Mouse (Mus musculus) kidney, adult 2 months (tissue): Measurements from ENCODE around the gene Foxp3. TPM values are rescaled to one million over a fixed set of nuclear protein-coding genes. Genes with fewer than 3 reads are reported as not detected.

ENCODE experiments used
- DNase-seq: peaks from one replicate; pipeline ENCODE4 v3.0.0; 2021
- H3K27ac ChIP-seq: fragments of 200-500 bp; 2 replicates; pipeline ENCODE4 v1.5.1; 2012; ENCODE audit warnings: low read depth, low read length, control low read depth, inconsistent platforms; ENCODE audit not compliant: insufficient read depth
- H3K27me3 ChIP-seq: fragments of 200-500 bp; replicated peaks from 2 replicates; pipeline ENCODE4 v1.6.1; 2012; ENCODE audit warnings: mild to moderate bottlenecking, moderate library complexity, low read length, inconsistent platforms; ENCODE audit not compliant: control insufficient read depth, insufficient read depth
- H3K36me3 ChIP-seq: fragments of 200-500 bp; 2 replicates; pipeline ENCODE4 v1.6.1; 2012; ENCODE audit warnings: mild to moderate bottlenecking, moderate library complexity, low read length, inconsistent platforms; ENCODE audit not compliant: control insufficient read depth, insufficient read depth
- H3K4me1 ChIP-seq: fragments of 200-500 bp; 2 replicates; pipeline ENCODE4 v1.6.1; 2011; ENCODE audit warnings: low read length; ENCODE audit not compliant: control insufficient read depth, insufficient read depth
- H3K4me3 ChIP-seq: fragments of 200-500 bp; 2 replicates; pipeline ENCODE4 v1.5.1; 2011; ENCODE audit warnings: mild to moderate bottlenecking, low read depth, low read length, control low read depth; ENCODE audit not compliant: insufficient read depth
- CTCF ChIP-seq: fragments of 200-500 bp; conservative IDR thresholded peaks from 2 replicates; pipeline ENCODE4 v1.5.1; 2011; ENCODE audit warnings: low read depth, mild to moderate bottlenecking, control low read depth, low read length, moderate library complexity, mixed read lengths; ENCODE audit not compliant: insufficient read depth, insufficient read length
- POLR2A ChIP-seq: fragments of 200-500 bp; IDR thresholded peaks from one replicate; pipeline ENCODE4 v1.6.1; 2011; ENCODE audit warnings: low read depth, low read length, control low read depth
- WGBS: fragments of 180-500 bp; shearing (Covaris S2); methylation state at CpG from one replicate; pipeline ENCODE4 v1.1.7; 2018; 5-methylcytosine and 5-hydroxymethylcytosine counted together
- polyA plus RNA-seq: library from polyadenylated mRNA; depleted of rRNA; stranded (reverse); fragments of >200 nt; gene quantifications from 2 replicates; pipeline ENCODE4 v1.2.3, GENCODE M21; 2012

The Foxp3 gene
- polyA plus RNA-seq, 1 experiment, result 0.92 TPM

GRCm38 (mm10) chrX:7595371-7595770, 21.9 kb downstream of the Foxp3 start:
- Histone ChIP-seq H3K4me3 (no peak overlapping the region), H3K36me3 (no peaks in the 10 kb centered on the region; the same call in 1 of the 2 replicates), H3K27ac (no peak overlapping the region), H3K4me1 (no peaks in the 10 kb centered on the region; the same call in 1 of the 2 replicates), H3K27me3 (no peaks in the 10 kb centered on the region)
- TF ChIP-seq CTCF (no peak), POLR2A (no peak)
- no peak for DNase-seq
- WGBS, result 86% methylated on average over 9 of the region's 9 CpGs

GRCm38 (mm10) chrX:7604004-7604403, 30.6 kb downstream of the Foxp3 start:
- WGBS, result 74% methylated on average over 7 of the region's 7 CpGs
- no peaks in the 10 kb centered on the region; the same call in 1 of the 2 replicates for H3K36me3 ChIP-seq
- peak; percentile 2 for DNase-seq
- no peak overlapping the region for H3K4me3 ChIP-seq
- H3K4me1 ChIP-seq, result peaks cover 4% of the 10 kb centered on the region; the same call in 1 of the 2 replicates
- TF ChIP-seq CTCF (no peak), POLR2A (no peak)
- no peak overlapping the region for H3K27ac ChIP-seq
- no peaks in the 10 kb centered on the region for H3K27me3 ChIP-seq

GRCm38 (mm10) chrX:7604879-7605574, 31.6 kb downstream of the Foxp3 start, which contains the start of gene Ccdc22:
Ccdc22 (minus strand) TSS chrX:7605517.
- no peak within 1 kb of the TSS for H3K27ac ChIP-seq
- peaks cover 4% of the 10 kb centered on the region; the same call in 1 of the 2 replicates for H3K4me1 ChIP-seq
- WGBS, result under 1% methylated on average over 28 of the region's 28 CpGs
- DNase-seq, result peak; percentile 93
- TF ChIP-seq CTCF (no peak), POLR2A (no peak)
- H3K27me3 ChIP-seq, result no peaks in the 10 kb centered on the region
- H3K36me3 ChIP-seq, result no peaks in the 10 kb centered on the region
- peak within 1 kb of the TSS; percentile 91 for H3K4me3 ChIP-seq

GRCm38 (mm10) chrX:7605575-7605941, 32.1 kb downstream of the Foxp3 start:
- no peak overlapping the region for H3K4me3 ChIP-seq
- peaks cover 4% of the 10 kb centered on the region; the same call in 1 of the 2 replicates for H3K4me1 ChIP-seq
- DNase-seq, result no peak
- H3K27ac ChIP-seq, result no peak overlapping the region
- no peaks in the 10 kb centered on the region for H3K27me3 ChIP-seq
- H3K36me3 ChIP-seq, result no peaks in the 10 kb centered on the region
- WGBS, result 21% methylated on average over 8 of the region's 8 CpGs
- TF ChIP-seq CTCF, result no peak
- TF ChIP-seq POLR2A, result no peak

- no peak for DNase-seq
- WGBS, result 73% methylated on average over 6 of the region's 6 CpGs
- no peak for TF ChIP-seq CTCF
- TF ChIP-seq POLR2A, result no peak
- Histone ChIP-seq H3K27me3 (no peaks in the 10 kb centered on the region), H3K27ac (no peak within 1 kb of the TSS), H3K36me3 (no peaks in the 10 kb centered on the region), H3K4me1 (peaks cover 4% of the 10 kb centered on the region; the same call in 1 of the 2 replicates), H3K4me3 (no peak within 1 kb of the TSS)
Observed at GRCm38 (mm10) chrX:7606783-7607182, 33.3 kb downstream of the Foxp3 start, which contains the start of gene Cacna1f. Cacna1f (plus strand) TSS chrX:7607083.

GRCm38 (mm10) chrX:7610035-7610434, 36.6 kb downstream of the Foxp3 start:
- no peaks in the 10 kb centered on the region for H3K36me3 ChIP-seq
- 5% methylated on average over 21 of the region's 21 CpGs for WGBS
- H3K27me3 ChIP-seq, result no peaks in the 10 kb centered on the region
- no peak overlapping the region for H3K27ac ChIP-seq
- H3K4me3 ChIP-seq, result no peak overlapping the region
- TF ChIP-seq CTCF, result no peak
- no peak for TF ChIP-seq POLR2A
- DNase-seq, result no peak
- H3K4me1 ChIP-seq, result no peaks in the 10 kb centered on the region

GRCm38 (mm10) chrX:7610536-7611258, 37.3 kb downstream of the Foxp3 start:
- Histone ChIP-seq H3K4me3 (peak overlapping the region; percentile 10), H3K4me1 (no peaks in the 10 kb centered on the region), H3K27ac (no peak overlapping the region), H3K27me3 (no peaks in the 10 kb centered on the region), H3K36me3 (no peaks in the 10 kb centered on the region)
- no peak for TF ChIP-seq POLR2A
- no peak for TF ChIP-seq CTCF
- no peak for DNase-seq
- 3% methylated on average over 26 of the region's 26 CpGs for WGBS
